Mouse (Mus musculus): Measurements from ENCODE around the gene Hist1h3b.

GRCm38 (mm10) chr13:23708654-23709053 is 43.4 kb upstream of the Hist1h3b start:
- no peak for TF ChIP-seq MYOD1 (IDR thresholded peaks at IDR 0.05; ENCODE audit: control insufficient read depth in 1 of 3, insufficient read length in 2 of 3, low read depth in 2 of 3)
- no peak for TF ChIP-seq TCF3 (IDR thresholded peaks at IDR 0.05; ENCODE audit: insufficient read length, low read depth)
- TF ChIP-seq E2F4 (IDR thresholded peaks at IDR 0.05; ENCODE audit: insufficient read depth), result no peak
- TF ChIP-seq POLR2A (IDR thresholded peaks at IDR 0.05; ENCODE audit: insufficient read length, low read depth), result no peak
- TF ChIP-seq MAX (IDR thresholded peaks at IDR 0.05; ENCODE audit: low read depth), result no peak

Data from myocyte (in vitro differentiated cells).